Mouse (Mus musculus) intestine, embryonic 16.5 days (tissue): ENCODE data around the gene Pld5. TPM values are rescaled to one million over a fixed set of nuclear protein-coding genes. Genes with fewer than 3 reads are reported as not detected.

Source experiments
- ATAC-seq: fragments of 200-750 bp; cut with Nextera tagmentation; 2 replicates; pipeline ENCODE4 v1.8.0; 2017; ENCODE audit warnings: moderate TSS enrichment, moderate library complexity
- H3K27ac ChIP-seq: fragments of 300-500 bp; sonication (generic); 2 replicates; pipeline ENCODE4 v1.5.1; 2014; ENCODE audit warnings: mild to moderate bottlenecking, low read length
- H3K27me3 ChIP-seq: fragments of 300-500 bp; sonication (generic); replicated peaks from 2 replicates; pipeline ENCODE4 v1.6.1; 2014; ENCODE audit warnings: low read length, control low read depth, mixed read lengths; ENCODE audit not compliant: control insufficient read depth, insufficient read depth
- H3K36me3 ChIP-seq: fragments of 300-500 bp; sonication (generic); 2 replicates; pipeline ENCODE4 v1.6.1; 2014; ENCODE audit warnings: low read length, control low read depth; ENCODE audit not compliant: control insufficient read depth, insufficient read depth
- H3K4me1 ChIP-seq: fragments of 300-500 bp; sonication (generic); 2 replicates; pipeline ENCODE4 v1.6.1; 2014; ENCODE audit warnings: low read length, control low read depth, mixed read lengths; ENCODE audit not compliant: control insufficient read depth, insufficient read depth
- H3K4me2 ChIP-seq: fragments of 300-500 bp; sonication (generic); 2 replicates; pipeline ENCODE4 v1.6.1; 2014; ENCODE audit warnings: low read depth, low read length, control low read depth
- H3K4me3 ChIP-seq: fragments of 300-500 bp; sonication (generic); 2 replicates; pipeline ENCODE4 v1.5.1; 2014; ENCODE audit warnings: mild to moderate bottlenecking, low read length
- H3K9ac ChIP-seq: fragments of 300-500 bp; sonication (generic); 2 replicates; pipeline ENCODE4 v1.6.1; 2014; ENCODE audit warnings: low read depth, low read length
- H3K9me3 ChIP-seq: fragments of 300-500 bp; sonication (generic); 2 replicates; pipeline ENCODE4 v1.6.1; 2016; ENCODE audit warnings: low read length, control low read depth; ENCODE audit not compliant: control insufficient read depth
- WGBS: fragments of 180-500 bp; shearing (Covaris S2); extraction: QIAGEN DNeasy Blood & Tissue Kit; methylation state at CpG from one replicate; pipeline ENCODE4 v1.1.7; 2014; 5-methylcytosine and 5-hydroxymethylcytosine counted together
- polyA plus RNA-seq: library from polyadenylated mRNA; unstranded; fragments of >200 nt; fragmentation: Nextera tagmentation; extraction: Ambion mirVana; gene quantifications from 2 replicates; pipeline ENCODE4 v1.2.1, GENCODE M21; 2015

Pld5 gene
- polyA plus RNA-seq, 1 experiment from 2014 or later: 0.60 TPM

DNA sequence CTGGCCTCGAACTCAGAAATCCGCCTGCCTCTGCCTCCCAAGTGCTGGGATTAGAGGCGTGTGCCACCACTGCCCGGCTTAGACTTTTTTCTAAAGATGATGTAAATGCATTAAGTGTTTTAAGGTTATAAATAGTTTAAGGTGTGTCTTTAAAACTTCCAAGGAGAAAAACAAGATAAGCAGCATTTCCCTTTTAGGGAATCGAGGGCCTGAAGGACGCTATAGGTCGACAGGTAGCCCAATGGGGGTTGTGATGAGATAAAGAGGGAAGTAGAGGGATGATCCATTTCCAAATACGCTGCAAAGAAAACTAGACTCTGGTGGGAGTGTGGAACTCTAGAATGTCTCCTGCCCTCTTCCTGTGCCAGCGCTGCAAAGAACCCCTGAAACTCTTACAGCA lies 355.1 kb downstream of the Pld5 start, which contains the start of gene Gm38100:
Gene Gm38100, plus strand, starts transcription at position 301 of the 400 bp plus-strand sequence.
- Histone ChIP-seq H3K27ac (no peak within 1 kb of the TSS), H3K4me3 (no peak within 1 kb of the TSS), H3K4me1 (no peaks in the 10 kb centered on the region), H3K36me3 (no peaks in the 10 kb centered on the region), H3K4me2 (no peak within 1 kb of the TSS), H3K27me3 (no peaks in the 10 kb centered on the region), H3K9me3 (no peaks in the 10 kb centered on the region), H3K9ac (no peak within 1 kb of the TSS)
- 85% methylated on average over 9 of the region's 9 CpGs for WGBS
- ATAC-seq: no peak

DNA sequence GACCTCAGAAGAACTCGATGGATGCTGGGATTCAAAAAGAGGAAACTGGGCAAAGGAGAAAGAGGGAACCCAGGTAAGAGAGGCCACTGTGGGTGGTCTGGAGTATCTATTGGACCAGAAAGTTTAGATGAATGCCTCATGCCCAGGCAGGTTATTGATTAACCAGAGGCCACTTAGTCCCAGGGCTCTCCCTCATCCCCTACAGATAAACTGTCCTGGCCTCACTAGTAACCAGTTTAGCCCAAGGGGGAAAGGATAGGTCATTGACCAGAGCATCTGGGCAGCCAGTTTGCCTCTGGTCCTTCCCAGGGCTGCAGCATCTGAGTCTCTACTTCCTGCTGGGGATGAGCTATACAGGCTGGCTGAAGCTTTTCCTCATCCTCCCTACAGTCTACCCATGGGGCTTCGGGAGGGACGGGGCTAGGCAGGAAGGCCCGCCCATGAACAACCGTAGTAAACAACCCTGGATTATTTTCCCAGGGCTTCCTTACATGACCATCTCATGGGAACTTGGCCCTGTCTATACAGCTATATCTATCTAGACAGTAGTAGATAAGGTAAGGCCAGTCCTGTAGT lies 361.3 kb downstream of the Pld5 start:
- Histone ChIP-seq H3K9ac (no peak overlapping the region), H3K36me3 (no peaks in the 10 kb centered on the region), H3K4me1 (no peaks in the 10 kb centered on the region), H3K27me3 (no peaks in the 10 kb centered on the region), H3K9me3 (no peaks in the 10 kb centered on the region), H3K4me2 (no peak overlapping the region), H3K4me3 (no peak overlapping the region), H3K27ac (no peak overlapping the region)
- WGBS: 43% methylated on average over 5 of the region's 5 CpGs
- peak; percentile 36; the same call in 1 of the 2 replicates for ATAC-seq
